Mouse (Mus musculus) MEL (cell line): ENCODE data around the gene Ddx27. TPM values are rescaled to one million over a fixed set of nuclear protein-coding genes. Genes with fewer than 3 reads are reported as not detected.

Source experiments
- DNase-seq: peaks from one replicate; pipeline ENCODE4 v3.0.0; 2011; ENCODE audit warnings: low read depth, low spot score
- H3K27ac ChIP-seq: 2 replicates; pipeline ENCODE4 v1.5.1; 2012; ENCODE audit warnings: low read depth, mild to moderate bottlenecking, control low read depth, low read length, moderate library complexity; ENCODE audit not compliant: control insufficient read depth
- H3K27me3 ChIP-seq, 2 experiments: fragments of 150-350 bp in 1 of 2; sonication (generic) in 1 of 2; 2 replicates each; pipeline ENCODE4 v1.6.1; 2012; ENCODE audit warnings: low read length in 2 of 2, mild to moderate bottlenecking in 2 of 2, improper control_type of control experiment in 1 of 2, moderate library complexity in 1 of 2; ENCODE audit not compliant: insufficient read depth in 2 of 2, control insufficient read depth in 1 of 2
- H3K36me3 ChIP-seq, 2 experiments: 2 replicates each; pipeline ENCODE4 v1.6.1; 2012 to 2014; ENCODE audit warnings: low read length in 2 of 2, improper control_type of control experiment in 1 of 2, inconsistent platforms in 1 of 2, mild to moderate bottlenecking in 1 of 2; ENCODE audit not compliant: insufficient read depth in 2 of 2, control insufficient read depth in 1 of 2
- H3K4me1 ChIP-seq, 2 experiments: fragments of 150-350 bp in 1 of 2; sonication (generic) in 1 of 2; 2 replicates each; pipeline ENCODE4 v1.6.1; 2012; ENCODE audit warnings: low read length in 2 of 2, improper control_type of control experiment in 1 of 2, mild to moderate bottlenecking in 1 of 2; ENCODE audit not compliant: insufficient read depth in 2 of 2, control insufficient read depth in 1 of 2
- H3K4me3 ChIP-seq, 2 experiments: fragments of 150-350 bp in 1 of 2; sonication (generic) in 1 of 2; 2 replicates each; pipeline ENCODE4 v1.5.1; 2012; ENCODE audit warnings: low read depth in 2 of 2, low read length in 2 of 2, mild to moderate bottlenecking in 2 of 2, moderate library complexity in 2 of 2, control low read depth in 1 of 2, improper control_type of control experiment in 1 of 2; ENCODE audit not compliant: control insufficient read depth in 1 of 2, insufficient read depth in 1 of 2
- H3K79me2 ChIP-seq: 2 replicates; pipeline ENCODE4 v1.6.1; 2012; ENCODE audit warnings: mild to moderate bottlenecking, low read length, moderate library complexity; ENCODE audit not compliant: control insufficient read depth, poor library complexity, insufficient read depth
- H3K9ac ChIP-seq: 2 replicates; pipeline ENCODE4 v1.6.1; 2012; ENCODE audit warnings: low read depth, mild to moderate bottlenecking, control low read depth, low read length, moderate library complexity; ENCODE audit not compliant: control insufficient read depth, poor library complexity, severe bottlenecking
- H3K9me3 ChIP-seq: fragments of 150-350 bp; sonication (generic); replicated peaks from 2 replicates; pipeline ENCODE4 v1.6.1; 2012; ENCODE audit warnings: mild to moderate bottlenecking, low read length, improper control_type of control experiment, moderate library complexity; ENCODE audit not compliant: insufficient read depth
- BHLHE40 ChIP-seq: IDR thresholded peaks from 2 replicates; pipeline ENCODE4 v1.6.1; 2012; ENCODE audit warnings: low read depth, mild to moderate bottlenecking, inconsistent platforms, low read length, improper control_type of control experiment, borderline replicate concordance
- CHD1 ChIP-seq: IDR thresholded peaks from 2 replicates; pipeline ENCODE4 v1.6.1; 2012; ENCODE audit warnings: low read depth, mild to moderate bottlenecking, inconsistent platforms, low read length, improper control_type of control experiment
- CHD2 ChIP-seq: IDR thresholded peaks from 2 replicates; pipeline ENCODE4 v1.6.1; 2011; ENCODE audit warnings: low read length, improper control_type of control experiment
- CTCF ChIP-seq, 3 experiments: IDR thresholded peaks in 2 of 3; conservative IDR thresholded peaks in 1 of 3; 2 replicates each; pipeline ENCODE4 v1.5.1; 2011 to 2012; ENCODE audit warnings: low read length in 3 of 3, low read depth in 2 of 3, mild to moderate bottlenecking in 2 of 3, improper control_type of control experiment in 1 of 3, inconsistent platforms in 1 of 3, mixed read lengths in 1 of 3, moderate library complexity in 1 of 3; ENCODE audit not compliant: control insufficient read depth in 1 of 3, insufficient read depth in 1 of 3, poor library complexity in 1 of 3, severe bottlenecking in 1 of 3
- E2F4 ChIP-seq: IDR thresholded peaks from 2 replicates; pipeline ENCODE4 v1.6.1; 2011; ENCODE audit warnings: low read depth, low read length, improper control_type of control experiment, borderline replicate concordance
- EP300 ChIP-seq, 2 experiments: IDR thresholded peaks; 2 replicates each; pipeline ENCODE4 v1.6.1; 2011; ENCODE audit warnings: improper control_type of control experiment in 2 of 2, low read length in 2 of 2, low read depth in 1 of 2, mild to moderate bottlenecking in 1 of 2
- GATA1 ChIP-seq: IDR thresholded peaks from 2 replicates; pipeline ENCODE4 v1.6.1; 2011; ENCODE audit warnings: low read depth, low read length, improper control_type of control experiment
- HCFC1 ChIP-seq: IDR thresholded peaks from 2 replicates; pipeline ENCODE4 v1.6.1; 2012; ENCODE audit warnings: low read depth, mild to moderate bottlenecking, inconsistent platforms, low read length, improper control_type of control experiment, moderate library complexity
- MEF2A ChIP-seq: IDR thresholded peaks from 2 replicates; pipeline ENCODE4 v1.6.1; 2014; ENCODE audit warnings: low read depth, mild to moderate bottlenecking, inconsistent platforms, low read length, improper control_type of control experiment; ENCODE audit not compliant: poor library complexity, insufficient replicate concordance, severe bottlenecking; ENCODE audit errors: extremely low read depth
- MYB ChIP-seq: IDR thresholded peaks from 2 replicates; pipeline ENCODE4 v1.6.1; 2011; ENCODE audit warnings: mild to moderate bottlenecking, low read depth, low read length, improper control_type of control experiment
- MYC ChIP-seq: IDR thresholded peaks from 2 replicates; pipeline ENCODE4 v1.6.1; 2011; ENCODE audit warnings: low read depth, mild to moderate bottlenecking, low read length, improper control_type of control experiment, moderate library complexity
- NELFE ChIP-seq: IDR thresholded peaks from 2 replicates; pipeline ENCODE4 v1.6.1; 2011; ENCODE audit warnings: low read depth, low read length, improper control_type of control experiment
- POLR2A ChIP-seq, 2 experiments: IDR thresholded peaks; 2 replicates each; pipeline ENCODE4 v1.6.1; 2011 to 2012; ENCODE audit warnings: low read length in 2 of 2, mild to moderate bottlenecking in 2 of 2, control low read depth in 1 of 2, improper control_type of control experiment in 1 of 2, low read depth in 1 of 2, moderate library complexity in 1 of 2; ENCODE audit not compliant: control insufficient read depth in 1 of 2, insufficient read depth in 1 of 2, poor library complexity in 1 of 2
- POLR2AphosphoS2 ChIP-seq: IDR thresholded peaks from 2 replicates; pipeline ENCODE4 v1.6.1; 2011; ENCODE audit warnings: low read length, improper control_type of control experiment
- TBP ChIP-seq: IDR thresholded peaks from 2 replicates; pipeline ENCODE4 v1.8.0; 2011; ENCODE audit warnings: low read depth, low read length, improper control_type of control experiment
- UBTF ChIP-seq: IDR thresholded peaks from 2 replicates; pipeline ENCODE4 v1.6.1; 2012; ENCODE audit warnings: low read depth, mild to moderate bottlenecking, inconsistent platforms, low read length, improper control_type of control experiment, moderate library complexity, borderline replicate concordance; ENCODE audit not compliant: insufficient read depth
- USF2 ChIP-seq, 2 experiments: IDR thresholded peaks; 2 replicates each; pipeline ENCODE4 v1.6.1; 2011 to 2012; ENCODE audit warnings: improper control_type of control experiment in 2 of 2, low read length in 2 of 2, borderline replicate concordance in 1 of 2, inconsistent platforms in 1 of 2, low read depth in 1 of 2, mild to moderate bottlenecking in 1 of 2; ENCODE audit not compliant: insufficient read depth in 1 of 2
- ZC3H11A ChIP-seq: IDR thresholded peaks from 2 replicates; pipeline ENCODE4 v1.6.1; 2012; ENCODE audit warnings: low read depth, mild to moderate bottlenecking, inconsistent platforms, low read length, improper control_type of control experiment
- polyA plus RNA-seq, 2 experiments: library from polyadenylated mRNA; stranded (reverse) in 1 of 2; unstranded in 1 of 2; fragments of >175 nt in 1 of 2; fragments of >200 nt in 1 of 2; gene quantifications; 2 replicates each; pipeline versions ENCODE4 v1.2.1 to v1.2.4; 2012; ENCODE audit warnings: low replicate concordance in 2 of 2, low read depth in 1 of 2; ENCODE audit not compliant: insufficient read length in 2 of 2, insufficient read depth in 1 of 2, missing spikeins in 1 of 2
- total RNA-seq: library from RNA; depleted of rRNA; stranded (reverse); fragments of 300-350 nt; gene quantifications from 2 replicates; pipeline ENCODE4 v1.2.3, GENCODE M21; 2012

Gene Ddx27
- total and polyA plus RNA-seq, 3 experiments, result 61.7 to 181 (median 143) TPM

DNA sequence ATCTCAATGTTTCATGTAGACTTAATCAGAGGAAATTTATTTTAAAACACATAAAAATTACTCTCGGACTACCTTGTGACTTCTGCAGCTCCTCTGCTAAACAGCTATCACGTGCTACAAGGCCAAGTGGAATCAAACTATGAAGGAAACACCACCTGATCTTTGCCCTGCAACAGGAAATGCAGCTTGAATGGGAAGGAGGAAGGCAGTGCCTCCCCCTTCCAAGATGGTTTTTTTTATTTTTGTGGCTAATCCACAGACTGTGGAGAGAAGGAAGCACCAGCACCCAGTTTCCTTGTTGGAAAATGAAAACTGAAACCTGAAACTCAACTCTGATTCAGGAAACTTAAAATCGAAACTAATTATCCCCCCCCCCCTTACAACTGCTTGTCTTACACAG is 43.2 kb downstream of the Ddx27 start:
- Histone ChIP-seq H3K9me3 (no peaks in the 10 kb centered on the region), H3K27me3 (no peaks in the 10 kb centered on the region), H3K27ac (no peak overlapping the region), H3K9ac (no peak overlapping the region), H3K4me3 (no peak overlapping the region), H3K79me2 (peaks cover 38% of the 10 kb centered on the region), H3K4me1 (peaks cover 6 to 20% of the 10 kb centered on the region in 2 experiments), H3K36me3 (peaks cover 6 to 23% of the 10 kb centered on the region in 2 experiments)
- no peak for DNase-seq
- TF ChIP-seq ZC3H11A (no peak), MYC (no peak)

DNA sequence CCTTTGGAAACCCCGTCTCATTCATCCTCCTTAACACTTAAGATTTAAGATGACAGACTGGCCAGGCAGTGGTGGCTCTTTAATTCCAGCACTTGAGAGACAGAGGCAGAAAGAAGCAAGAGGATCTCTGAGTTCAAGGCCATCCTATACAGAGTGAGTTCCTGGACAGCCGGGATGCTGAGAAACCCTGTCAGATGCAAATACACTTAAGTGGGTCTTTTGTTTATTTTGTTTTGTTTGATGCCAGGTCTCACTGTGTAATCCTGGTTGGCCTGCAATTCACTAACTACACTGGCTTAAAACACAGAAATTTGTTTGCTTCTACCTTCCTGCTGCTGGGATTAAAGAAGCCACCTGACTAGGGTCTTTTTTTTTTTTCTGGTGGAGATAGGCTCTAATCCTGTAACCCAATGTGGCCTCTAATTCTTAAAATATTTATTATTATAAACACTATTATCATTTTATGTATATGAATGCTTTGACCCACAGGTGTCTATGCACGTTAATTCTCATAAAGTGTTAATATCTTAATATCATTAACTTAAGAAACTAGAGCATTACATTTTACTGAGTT is 43.9 kb downstream of the Ddx27 start:
- H3K9me3 ChIP-seq, result no peaks in the 10 kb centered on the region
- no peak overlapping the region for H3K27ac ChIP-seq
- no peaks in the 10 kb centered on the region for H3K27me3 ChIP-seq
- no peak for TF ChIP-seq TBP
- no peak overlapping the region for H3K4me3 ChIP-seq
- peaks cover 2 to 16% of the 10 kb centered on the region in 2 experiments for H3K4me1 ChIP-seq
- H3K79me2 ChIP-seq, result peaks cover 43% of the 10 kb centered on the region
- no peak overlapping the region for H3K9ac ChIP-seq
- peaks cover 8 to 19% of the 10 kb centered on the region in 2 experiments for H3K36me3 ChIP-seq
- no peak for DNase-seq

DNA sequence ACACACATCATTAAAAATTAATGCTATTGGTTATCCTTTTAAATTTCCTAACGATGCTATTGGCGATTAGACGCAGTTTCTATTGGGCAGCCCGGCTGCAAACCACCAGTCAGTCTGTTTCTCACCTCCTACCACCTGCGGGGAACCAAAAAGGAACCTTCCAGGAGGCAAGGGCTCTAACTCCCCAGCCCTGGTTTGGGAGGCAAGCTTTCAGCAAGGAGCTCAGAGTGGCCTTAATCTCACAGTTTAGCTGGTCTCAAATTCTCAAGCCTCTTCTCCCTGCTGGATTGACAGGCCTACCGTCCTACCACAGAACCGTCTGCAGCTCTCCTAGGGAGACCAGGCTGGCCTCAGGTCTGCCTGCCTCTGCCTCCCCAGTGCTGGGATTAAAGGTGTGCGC is 44.5 kb downstream of the Ddx27 start:
- no peak overlapping the region for H3K9ac ChIP-seq
- H3K36me3 ChIP-seq, result peaks cover 9 to 15% of the 10 kb centered on the region in 2 experiments

More for the DNA sequence above, 44.5 kb downstream of the Ddx27 start:
- H3K4me3 ChIP-seq, result no peak overlapping the region
- peaks cover 45% of the 10 kb centered on the region for H3K79me2 ChIP-seq
- TF ChIP-seq NELFE (no peak), TBP (no peak), HCFC1 (no peak), EP300 (IDR thresholded peaks at IDR 0.05; ENCODE audit: low read depth in 1 of 2, low read length in 2 of 2) (no peak), CTCF (IDR thresholded peaks at IDR 0.05 in 2 of 3, conservative IDR thresholded peaks at IDR 0.05 in 1 of 3; ENCODE audit: control insufficient read depth in 1 of 3, insufficient read depth in 1 of 3, low read depth in 2 of 3, low read length in 3 of 3, poor library complexity in 1 of 3, severe bottlenecking in 1 of 3) (no peak), CHD1 (no peak), POLR2AphosphoS2 (no peak), BHLHE40 (no peak), MYB (no peak), POLR2A (IDR thresholded peaks at IDR 0.05; ENCODE audit: control insufficient read depth in 1 of 2, insufficient read depth in 1 of 2, low read depth in 1 of 2, low read length in 2 of 2, poor library complexity in 1 of 2) (no peak), UBTF (no peak), E2F4 (no peak), USF2 (IDR thresholded peaks at IDR 0.05; ENCODE audit: borderline replicate concordance in 1 of 2, insufficient read depth in 1 of 2, low read depth in 1 of 2, low read length in 2 of 2) (no peak), GATA1 (no peak), MEF2A (no peak), CHD2 (no peak)
- TF ChIP-seq, all 39 proteins: peak for 0
- Histone ChIP-seq H3K9me3 (no peaks in the 10 kb centered on the region), H3K4me1 (peaks cover 0 to 14% of the 10 kb centered on the region in 2 experiments; a peak in 2 of 4 replicates), H3K27me3 (no peaks in the 10 kb centered on the region), H3K27ac (no peak overlapping the region)
- no peak for DNase-seq
